Mouse (Mus musculus) cerebellum, postnatal 4 days (tissue): ENCODE measurements around the gene Sorcs1.

ENCODE experiments used
- DNase-seq, 2 experiments: peaks; one replicate each; pipeline ENCODE4 v3.0.0; 2022; ENCODE audit warnings: low spot score in 2 of 2, mixed read lengths in 1 of 2

Sorcs1 gene

DNA sequence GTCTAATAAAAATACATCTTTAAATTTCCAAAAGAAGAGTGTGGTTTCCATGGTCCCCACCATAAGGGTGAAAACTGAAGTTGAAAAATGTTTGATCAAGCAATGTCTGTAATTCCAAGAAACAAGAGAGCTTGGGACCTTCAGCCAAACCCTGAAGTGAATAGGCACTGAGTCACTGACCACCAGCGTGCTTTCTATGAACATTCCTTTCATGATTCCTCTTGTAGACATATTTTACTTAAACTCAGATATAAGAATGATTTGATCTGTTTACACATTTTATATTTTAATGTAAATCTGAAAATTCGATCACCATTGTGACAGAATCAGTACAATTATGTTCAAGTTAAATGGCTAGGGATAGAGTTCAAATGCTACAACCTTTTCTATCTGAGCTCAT lies 112.1 kb downstream of the Sorcs1 start:
- DNase-seq: no peak

DNA sequence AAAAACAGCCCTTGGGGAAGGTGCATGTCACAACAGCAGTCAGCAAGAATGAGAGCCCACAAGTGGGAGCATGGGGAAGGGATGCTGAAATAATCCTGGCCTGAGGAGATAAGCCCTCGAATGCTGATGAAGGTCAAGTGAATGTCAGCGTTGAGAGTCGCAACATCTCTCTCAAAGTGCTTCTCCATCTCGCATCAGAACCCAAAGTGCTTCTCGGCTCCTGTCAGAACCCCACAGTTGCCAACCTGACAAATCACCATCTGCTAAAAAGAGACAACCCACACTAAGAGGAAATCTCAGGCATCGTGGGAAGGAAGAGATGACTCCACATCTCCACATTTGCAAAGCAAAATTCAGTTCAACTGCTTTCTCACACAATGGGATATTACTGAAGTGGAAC lies 119.7 kb downstream of the Sorcs1 start:
- no peak for DNase-seq

DNA sequence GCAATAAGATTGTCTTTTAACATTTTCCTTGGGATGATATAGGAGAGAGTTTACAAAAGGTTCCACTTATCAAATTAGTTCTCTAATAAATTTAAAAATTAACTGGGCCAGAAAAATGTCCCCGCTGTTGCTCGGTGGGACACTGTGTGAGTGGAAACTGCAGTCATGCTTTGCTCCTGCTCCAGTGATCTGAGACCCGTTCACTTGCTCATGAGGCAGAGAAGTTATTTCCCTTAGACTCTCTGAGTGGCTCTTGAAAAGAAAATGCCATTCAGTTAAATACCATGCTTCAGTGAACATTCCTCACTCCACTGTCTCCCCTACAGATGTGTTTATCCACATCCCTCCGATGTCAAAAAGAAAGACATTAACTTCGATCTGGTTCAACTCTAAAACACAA lies 144.4 kb downstream of the Sorcs1 start:
- no peak for DNase-seq

DNA sequence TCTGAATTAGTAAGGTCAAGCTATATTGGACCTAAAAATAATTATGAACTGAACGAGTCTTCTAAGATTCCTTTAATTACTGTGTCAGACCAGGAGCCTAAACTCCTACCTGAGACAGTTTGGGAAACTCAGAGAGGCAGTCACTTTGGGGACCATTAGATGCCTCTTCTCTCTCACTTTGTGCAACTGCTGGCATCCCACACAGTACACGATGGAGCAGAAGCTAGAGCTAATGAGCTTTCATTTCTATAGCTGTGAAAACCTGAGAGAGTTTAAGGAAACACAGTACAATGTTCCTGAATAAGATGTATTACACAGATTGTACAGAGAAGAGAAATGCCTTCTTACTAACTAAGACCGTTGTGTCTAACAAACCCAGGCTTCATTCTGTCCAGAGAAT lies 150.6 kb downstream of the Sorcs1 start:
- no peak for DNase-seq

DNA sequence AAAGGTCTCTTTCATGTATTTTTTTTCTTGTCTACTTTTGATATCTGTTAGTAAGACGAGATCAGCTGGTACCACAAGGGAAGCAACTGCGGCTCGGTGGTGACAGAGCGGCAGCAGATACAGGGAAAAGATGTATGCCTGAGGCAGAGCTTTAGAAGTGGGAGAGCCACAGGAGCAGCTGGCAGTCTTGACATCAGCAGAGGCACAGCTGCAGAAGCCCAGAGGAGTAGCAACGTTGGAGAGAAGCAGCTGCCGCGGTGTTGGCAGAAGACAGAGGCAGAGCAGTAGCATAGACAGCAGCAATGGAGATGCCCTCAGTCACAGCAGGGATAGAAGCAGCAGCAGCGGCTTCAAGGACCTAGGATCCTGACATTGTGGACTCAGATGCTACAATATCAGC lies 152.4 kb downstream of the Sorcs1 start:
- DNase-seq: no peak

DNA sequence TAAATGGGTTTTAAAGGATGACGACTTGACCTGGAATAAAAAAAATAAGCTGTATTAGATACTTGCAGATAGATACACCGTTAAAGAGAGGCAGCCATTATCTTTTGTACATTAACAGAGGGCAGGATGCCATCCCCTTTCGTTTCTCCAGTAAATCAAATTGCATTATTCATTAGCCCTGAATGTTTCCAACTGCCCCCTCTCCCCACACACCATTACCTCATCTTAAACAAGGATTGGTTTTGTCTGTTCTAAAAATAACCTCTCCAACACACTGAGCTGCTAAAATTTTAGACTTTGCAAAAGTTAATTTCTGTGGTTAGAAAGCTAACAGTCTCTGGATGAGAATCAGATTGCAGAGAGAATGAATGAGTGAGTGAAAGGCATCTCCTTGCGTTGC lies 156.5 kb downstream of the Sorcs1 start:
- DNase-seq: no peak

DNA sequence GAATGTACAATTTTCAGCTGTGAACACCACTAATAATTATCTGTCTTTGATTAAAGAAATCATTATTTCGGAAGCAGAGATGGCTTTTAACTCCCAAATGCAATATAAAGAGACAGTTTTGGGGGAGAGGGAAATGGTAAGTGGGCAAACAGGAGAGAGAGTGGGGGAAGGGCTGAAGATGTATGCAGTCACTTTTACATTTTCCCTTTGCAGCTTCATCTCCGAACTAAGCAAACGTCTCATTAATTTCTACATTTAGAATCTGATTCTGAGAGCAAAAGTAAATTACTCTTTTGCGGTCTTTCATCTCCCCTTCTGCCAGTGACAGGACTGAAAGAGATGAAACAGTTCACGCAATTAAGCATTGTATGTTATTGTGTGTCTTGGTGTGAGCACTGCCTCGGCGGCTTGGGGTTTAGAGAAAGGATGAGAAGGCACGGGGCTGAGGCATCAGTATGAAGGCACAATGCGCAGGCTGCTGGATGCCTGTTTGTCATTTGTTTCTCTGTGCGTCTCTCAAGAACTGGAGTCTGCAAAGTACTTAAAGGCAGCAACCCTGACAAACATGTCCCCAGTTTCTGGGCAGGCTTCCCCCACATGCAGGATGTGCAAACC lies 163.3 kb downstream of the Sorcs1 start:
- DNase-seq: no peak

DNA sequence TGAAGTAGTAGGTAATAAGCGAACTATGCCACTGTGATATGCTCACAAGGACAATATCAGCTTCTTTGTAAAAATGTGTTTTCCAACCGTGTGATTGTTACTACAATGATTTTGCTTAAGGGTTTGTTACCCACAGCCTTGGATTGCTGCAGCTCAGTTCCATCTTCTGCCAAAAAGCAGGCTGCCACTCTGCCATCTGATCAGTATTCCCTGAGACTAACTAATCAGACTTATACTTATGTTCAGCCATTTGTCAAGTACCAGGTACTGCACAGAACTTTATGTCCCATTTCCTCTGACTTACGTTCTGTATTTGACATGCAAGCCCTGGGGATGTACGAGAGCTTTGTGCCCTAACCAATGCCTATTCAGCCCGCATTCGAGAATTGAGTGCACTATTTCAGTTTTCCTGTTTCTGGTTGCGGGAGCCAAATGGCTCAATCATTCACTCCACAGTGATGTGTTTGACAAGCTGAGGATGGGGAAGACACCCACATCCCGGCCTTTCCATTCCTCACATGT lies 164.1 kb downstream of the Sorcs1 start:
- DNase-seq: no peak

DNA sequence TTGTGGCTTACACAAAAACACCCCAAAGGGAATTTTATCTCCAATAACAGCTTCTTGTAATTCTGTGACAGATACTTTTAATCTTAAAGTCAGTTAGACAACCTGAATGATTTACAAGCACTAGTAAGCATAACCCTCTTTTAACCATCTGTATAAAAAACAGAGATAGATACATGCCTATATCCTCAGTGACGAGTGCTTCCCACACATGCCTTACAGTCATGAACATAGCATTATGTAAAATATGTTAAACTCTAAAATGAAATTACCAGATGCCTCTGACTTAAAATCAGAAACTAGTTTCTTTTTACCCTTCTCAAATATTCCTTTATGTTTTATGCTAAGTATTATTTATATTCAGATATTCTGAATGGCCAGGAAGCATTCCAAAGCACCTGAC lies 175.6 kb downstream of the Sorcs1 start:
- no peak for DNase-seq

DNA sequence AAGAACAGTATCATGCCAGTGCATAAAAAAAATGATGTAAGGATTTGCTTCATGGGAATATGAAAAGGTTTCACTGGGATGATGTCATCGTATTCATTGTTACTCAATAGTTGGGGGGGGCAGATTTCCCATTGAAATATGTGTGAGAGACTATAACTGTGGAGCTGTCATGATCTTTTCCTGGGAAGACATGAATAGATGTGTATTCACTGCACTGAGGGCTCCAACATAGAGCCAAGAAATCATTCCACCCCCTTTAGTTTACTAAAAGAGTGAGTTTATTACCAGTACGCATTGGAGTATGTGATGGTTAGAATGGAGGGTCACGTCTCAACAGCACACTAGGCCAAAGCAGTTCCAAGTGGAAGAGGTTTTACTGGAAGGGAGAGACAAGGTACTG lies 187.3 kb downstream of the Sorcs1 start:
- no peak for DNase-seq

DNA sequence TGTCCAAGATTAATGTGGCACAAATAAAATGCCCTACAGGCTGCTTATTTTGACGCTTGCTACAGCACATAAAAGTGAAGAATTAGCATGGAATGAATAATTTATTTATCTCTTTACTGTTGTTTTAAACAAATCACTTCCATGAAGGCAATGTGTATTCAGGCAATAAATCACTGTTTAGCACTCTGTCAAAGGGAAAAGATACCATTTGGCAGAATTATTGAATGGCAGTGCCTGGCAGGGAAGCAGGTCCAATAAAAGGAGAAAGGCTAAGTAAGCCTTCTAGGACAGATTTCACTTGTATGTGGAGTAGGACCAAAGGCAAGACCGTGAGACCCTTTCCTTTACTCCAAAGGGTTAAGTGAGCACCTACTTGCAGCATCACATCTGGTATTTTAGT lies 187.7 kb downstream of the Sorcs1 start:
- DNase-seq: no peak

DNA sequence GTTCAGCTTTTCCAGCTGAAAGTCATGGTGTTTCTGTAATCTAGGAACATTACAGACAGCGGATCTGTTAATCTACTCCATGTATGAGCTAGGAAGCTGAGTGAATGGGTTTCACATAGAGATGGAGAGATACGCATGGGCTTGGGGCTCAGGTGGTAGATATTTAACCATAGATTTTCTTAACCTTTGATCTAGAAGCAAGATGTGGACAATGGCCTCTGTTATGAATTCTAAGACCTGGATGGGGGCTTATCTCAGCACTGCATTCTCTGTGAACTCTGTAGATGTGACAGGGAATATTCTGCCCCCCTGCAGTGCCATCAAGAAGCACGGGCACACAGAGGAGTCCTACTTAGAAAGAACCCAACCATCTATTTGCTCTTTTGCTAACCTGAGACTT lies 188.7 kb downstream of the Sorcs1 start:
- no peak for DNase-seq

DNA sequence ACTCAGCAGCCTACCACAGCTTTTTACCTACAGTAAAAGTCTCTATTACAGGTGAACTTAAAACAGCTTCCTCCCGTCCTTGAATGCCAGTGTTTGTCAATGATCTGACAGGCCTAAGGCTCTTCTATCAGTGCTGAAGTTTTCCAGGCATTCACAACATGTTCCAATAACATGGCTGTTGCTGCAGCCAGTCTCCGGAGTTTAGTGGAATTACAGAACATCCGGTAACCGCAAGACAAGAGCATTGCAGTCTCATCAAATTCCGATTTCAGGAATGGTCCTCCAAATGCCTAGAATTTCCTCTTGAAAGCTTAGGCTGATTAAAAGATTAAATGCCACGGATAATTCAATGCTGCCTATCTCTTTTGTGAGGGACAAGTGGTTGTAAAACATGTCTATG lies 190.0 kb downstream of the Sorcs1 start:
- no peak for DNase-seq

DNA sequence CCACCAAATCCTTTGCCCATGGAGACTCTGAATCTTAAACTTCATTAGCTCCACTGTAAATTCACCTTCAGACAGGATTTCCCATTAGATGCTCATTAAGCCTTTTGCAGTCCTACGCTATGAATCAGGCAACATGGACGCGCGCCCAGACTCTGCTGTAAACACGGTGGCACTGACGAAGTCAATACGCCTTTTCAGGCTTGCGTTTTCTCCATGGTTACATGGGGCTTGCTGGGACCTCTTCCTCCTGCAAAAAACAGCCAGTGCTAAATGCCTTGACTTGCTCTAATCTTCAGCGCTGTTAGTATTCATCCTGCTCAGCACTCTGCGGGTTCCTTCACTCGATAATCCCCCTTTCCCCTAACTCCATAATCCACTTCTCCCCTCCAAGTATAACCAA lies 190.7 kb downstream of the Sorcs1 start:
- DNase-seq: peak in 1 of 2 experiments; percentile 27

DNA sequence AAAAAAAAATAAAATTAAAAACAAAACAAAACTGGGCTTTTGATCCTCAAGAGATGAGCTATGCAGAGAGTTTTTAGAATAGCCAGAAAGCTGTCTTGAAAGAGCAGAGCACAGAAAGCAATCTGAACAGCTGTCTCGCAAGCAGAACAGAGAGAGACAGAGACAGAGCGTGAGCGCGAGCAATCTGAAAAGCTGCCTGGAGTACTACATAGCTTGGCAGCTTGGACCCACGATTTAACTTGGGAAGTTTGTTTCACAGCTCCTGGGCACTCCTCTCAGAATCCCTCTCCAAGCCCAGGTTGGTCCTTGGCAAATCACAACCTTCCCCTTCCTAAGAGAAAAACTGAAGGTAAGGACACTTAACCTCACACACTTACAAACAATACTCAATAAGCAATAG lies 192.1 kb downstream of the Sorcs1 start:
- no peak for DNase-seq

DNA sequence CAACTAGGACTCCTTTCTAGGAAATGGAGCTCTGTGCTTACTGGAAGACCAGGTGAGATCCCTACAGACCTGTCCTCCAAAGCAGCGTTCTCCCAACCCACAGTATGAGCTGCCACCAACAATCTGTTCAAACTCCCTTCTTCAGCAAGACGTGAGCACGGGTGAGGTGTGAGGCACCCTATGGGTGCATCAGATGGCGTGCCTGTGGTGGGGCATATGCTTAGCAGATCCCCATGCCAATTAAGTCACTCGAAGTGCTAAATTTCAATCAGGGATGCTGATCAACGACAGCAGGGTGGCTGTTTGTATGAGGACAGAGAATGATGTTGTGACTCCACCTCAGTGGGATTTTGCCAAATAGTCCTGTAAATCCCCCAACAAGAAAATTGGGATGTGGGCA lies 201.7 kb downstream of the Sorcs1 start:
- no peak for DNase-seq

DNA sequence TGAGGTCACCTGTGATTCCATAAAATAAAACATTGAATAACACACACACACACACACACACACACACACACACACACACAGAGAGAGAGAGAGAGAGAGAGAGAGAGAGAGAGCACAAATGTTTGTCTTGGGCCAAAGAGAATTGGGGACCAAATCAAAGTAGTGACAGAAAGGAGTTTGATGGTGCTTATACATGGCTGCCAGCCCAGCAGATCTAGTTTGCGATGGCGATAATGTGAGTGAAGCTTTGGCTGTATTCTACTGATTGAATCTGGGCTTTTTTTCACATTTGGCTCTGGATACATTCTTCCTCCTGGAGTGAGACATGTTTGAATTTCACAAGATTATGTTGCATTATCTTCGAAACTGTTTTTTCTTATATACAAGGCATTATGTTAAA lies 209.9 kb downstream of the Sorcs1 start:
- DNase-seq: no peak

DNA sequence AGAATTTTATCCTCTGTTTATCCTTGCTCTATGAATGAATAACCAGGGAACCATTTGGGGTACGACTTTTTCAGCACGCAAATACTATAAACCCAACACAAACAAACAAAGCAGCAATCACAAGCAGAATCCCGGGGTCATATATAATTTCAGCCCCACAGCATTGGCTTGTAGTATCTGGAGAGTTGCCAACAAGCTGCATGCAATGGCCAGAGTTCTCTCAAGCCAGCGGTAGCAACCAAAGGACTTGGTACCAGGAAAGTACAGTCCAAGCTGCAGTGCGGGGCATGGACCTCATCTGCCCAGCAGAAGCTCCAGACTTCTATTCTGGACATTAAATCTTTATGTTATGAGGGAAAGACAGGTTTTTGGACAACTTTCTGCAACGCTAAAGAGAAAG lies 213.6 kb downstream of the Sorcs1 start:
- no peak for DNase-seq

DNA sequence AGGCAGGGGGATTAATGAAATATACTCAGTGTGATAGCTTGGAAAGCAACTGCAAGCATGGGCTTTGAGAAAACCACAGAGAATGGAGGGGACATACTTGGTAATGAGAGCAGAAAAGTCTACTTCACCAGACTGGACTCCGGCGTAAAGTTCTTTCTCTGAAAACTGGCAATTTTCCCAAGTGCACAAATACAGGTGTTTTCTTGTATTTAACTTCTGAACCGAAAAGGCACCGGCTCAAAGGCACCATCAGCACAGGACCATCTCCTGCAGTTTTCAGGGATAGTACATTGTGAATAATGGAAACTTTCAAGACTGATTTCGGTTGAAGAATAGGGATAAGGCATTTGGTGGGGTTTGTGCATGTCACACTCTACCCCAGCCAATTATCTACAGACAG lies 219.9 kb downstream of the Sorcs1 start:
- no peak for DNase-seq

DNA sequence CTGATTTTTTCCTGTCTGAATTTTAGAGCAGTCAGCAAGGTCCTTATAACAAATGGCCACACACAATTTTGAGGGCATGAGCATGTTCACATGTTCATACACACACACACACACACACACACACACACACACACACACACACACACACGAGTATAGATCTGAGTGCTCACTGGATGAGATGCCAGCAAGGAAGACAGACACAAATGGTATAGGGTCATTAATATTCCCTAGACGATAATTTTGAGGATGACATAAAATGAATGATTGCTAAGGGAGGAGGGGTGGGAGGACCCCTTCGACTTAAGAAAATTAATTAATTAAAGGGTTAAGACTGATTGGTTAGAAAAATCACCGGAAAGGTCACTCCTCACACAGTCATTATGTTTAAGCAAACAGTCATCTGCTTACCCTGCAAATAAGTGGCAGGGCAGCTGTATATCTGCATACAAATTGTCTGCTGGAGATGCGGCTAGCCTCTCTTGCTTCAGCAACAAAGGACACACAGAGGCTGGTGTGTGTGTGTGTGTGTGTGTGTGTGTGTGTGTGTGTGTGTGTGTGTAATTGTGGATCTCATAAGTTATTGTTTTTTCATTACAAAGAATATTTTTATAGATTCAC lies 221.1 kb downstream of the Sorcs1 start:
- DNase-seq: no peak

DNA sequence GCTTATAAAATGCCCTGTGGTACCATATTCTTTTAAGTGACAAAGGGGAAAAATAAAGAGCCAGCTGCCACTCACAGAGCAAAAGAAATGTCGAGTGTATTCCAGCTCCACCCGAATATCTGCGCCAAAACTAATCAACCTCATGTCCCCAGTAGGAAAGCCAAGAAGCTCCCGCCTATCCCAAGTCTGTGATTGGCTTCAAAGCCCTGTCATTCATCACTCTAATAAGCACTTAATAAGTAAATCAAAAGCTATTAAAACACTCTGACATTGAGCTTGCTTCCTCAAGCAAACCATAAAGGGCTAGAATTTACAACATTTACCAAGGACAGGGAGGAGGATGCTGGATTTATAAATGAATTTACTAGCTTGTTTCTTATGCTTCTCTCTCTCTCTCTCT lies 237.3 kb downstream of the Sorcs1 start:
- peak in 1 of 2 experiments; percentile 11 for DNase-seq

DNA sequence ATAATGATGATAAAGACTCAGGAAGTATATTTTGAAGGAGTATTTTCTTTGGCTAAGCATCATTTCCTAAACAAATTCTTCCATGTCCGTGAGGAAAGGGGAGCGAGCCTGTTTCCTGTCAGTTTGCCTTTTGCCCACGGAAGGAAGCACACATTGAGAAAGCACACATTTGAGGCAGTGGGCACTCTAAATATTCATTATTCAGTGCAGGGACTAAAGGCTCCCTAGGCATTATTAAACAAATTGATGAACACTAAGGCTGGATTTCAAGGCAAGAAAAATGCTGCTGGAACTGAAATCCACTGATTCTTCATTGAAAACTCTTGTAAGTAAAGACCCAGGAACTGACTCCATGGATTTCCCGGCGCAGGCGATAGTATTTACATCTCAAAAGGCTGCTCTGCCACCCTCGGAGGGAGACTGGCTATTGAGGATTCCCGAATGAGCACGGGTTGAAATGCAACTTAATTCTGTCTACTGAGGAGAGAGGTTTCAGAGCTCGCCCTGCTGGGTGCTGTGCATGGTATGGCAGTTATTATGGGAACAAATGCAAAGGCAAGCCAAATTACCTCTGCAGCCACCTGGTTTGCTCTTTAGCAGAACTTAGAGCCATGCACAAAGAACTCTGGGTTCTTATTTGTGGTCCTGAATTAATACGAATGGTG lies 238.1 kb downstream of the Sorcs1 start:
- DNase-seq: no peak

DNA sequence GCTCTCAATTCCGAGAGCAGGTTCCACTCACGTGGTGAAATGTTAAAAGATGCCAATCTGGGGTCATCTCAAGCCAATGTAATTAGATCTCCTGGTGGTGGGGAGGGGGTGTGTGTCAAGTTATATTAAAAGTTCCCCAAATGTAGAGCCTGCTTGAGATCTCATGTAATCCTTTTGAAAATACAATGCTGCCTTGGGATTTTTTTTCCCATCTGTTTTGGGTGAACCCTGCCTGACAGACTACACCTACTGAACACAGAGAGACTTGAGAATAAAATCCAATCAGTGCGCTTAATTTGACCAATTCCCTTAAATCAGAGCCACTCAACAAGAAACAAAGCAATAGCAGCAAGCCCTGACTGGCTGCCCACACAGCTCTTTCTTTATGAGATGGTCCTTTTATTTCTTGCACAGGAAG lies 239.0 kb downstream of the Sorcs1 start:
- DNase-seq: no peak
